Mouse (Mus musculus): ENCODE measurements at regions not wholly inside any gene's neighbourhood (a gene's known extent, or its start where the extent isn't known, plus 50 kb on each side); places are given as distances from the start of the nearest gene placed in this dataset.

DNA sequence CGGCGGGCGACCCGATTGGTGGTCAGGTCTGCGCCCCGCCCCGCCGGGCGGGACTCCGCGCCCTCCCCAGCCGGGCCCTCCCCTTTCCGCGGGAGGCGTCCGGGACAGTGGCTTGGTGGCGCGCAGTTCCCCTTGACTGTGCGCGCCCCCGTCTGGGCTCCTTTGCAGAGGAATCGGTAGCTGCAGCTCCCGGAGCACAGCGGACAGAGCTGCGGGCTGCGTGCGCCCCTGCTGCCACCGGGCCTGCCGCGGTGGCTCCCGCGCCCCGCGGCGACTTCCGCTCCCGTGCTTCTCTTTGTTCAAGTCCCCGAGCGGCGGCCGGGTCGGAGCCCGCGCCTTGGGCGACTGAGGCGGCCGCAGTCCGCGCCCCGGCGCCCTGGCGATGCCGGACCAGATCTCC, 566.6 kb upstream of the Gm21863 start:
- peak; percentile 35 for DNase-seq (ENCODE audit: low read depth, low spot score)

All from 3T3-L1 (cell line).